Mouse (Mus musculus) skeletal muscle tissue, adult 2 months (tissue): Measurements from ENCODE around the gene Mospd3.

ENCODE experiments used
- DNase-seq: peaks from one replicate; pipeline ENCODE4 v3.0.0-alpha.2; 2012; ENCODE audit warnings: low read depth, low spot score

Mospd3 gene

DNA sequence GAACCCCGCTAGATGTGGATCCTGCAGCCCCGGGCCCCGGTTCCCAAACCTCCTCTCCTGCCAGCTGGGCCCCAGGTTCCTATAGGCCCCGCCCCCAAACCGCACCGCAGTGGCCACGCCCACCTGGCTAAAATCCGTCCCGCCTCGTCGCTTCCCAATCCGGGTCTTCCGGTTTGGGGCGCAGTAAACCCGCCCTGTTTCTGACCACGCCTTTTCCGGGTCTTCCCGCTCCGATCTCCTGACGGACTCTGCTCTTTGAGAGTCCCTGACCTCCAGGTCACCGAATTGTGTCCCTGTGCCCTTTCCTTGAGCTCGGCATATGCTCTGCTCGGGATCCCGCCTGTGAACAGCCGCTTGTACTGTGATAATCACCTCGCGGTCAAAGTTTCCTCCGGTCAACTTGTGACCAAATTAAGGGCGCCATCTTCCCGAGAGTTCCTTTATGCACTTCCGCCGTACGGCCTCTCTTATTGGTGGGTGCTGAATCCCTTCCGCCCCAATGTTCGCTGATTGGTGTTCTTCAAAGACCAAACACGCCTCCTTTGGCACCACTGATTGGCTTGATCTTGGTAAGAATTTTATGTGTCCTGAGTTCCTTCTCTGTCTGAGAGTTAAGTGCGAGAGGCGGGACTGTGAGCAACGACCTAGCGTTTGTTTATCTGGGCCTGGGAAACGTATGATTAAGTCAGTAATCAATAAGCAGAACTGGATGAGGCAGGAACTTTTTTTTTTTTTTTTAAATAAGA is at the start of gene Mospd3:
Gene Mospd3, minus strand, starts transcription at position 440 of the 746 bp plus-strand sequence.
- DNase-seq: peak; percentile 97

GRCm38 (mm10) chr5:137649669-137650571 is 49.1 kb upstream of the Mospd3 start:
- DNase-seq: peak; percentile 54

GRCm38 (mm10) chr5:137649251-137649650 is 48.4 kb upstream of the Mospd3 start:
- DNase-seq: no peak

GRCm38 (mm10) chr5:137647827-137648601 is 47.2 kb upstream of the Mospd3 start:
- DNase-seq: no peak

DNA sequence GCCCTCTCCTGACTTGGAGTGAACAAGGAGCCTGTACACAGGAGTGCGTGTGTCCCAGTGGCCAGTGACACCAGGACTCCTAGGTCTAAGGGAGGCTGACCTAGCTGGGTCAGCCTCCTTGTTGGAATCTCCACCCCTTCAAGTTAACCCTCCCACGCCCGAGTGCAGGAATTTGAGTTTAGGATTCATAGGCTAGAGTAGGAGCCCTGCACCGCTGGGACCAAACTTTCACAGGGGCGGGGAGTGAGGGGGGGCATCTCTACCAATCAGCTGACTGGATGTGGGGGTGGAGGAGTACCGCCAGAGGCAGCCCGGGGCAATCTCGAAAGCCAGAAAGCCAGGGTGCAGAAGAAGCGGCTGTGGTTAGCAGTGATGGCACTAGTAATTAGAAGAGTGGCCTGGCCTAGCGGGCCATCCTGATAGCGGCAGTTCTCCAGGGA is 44.8 kb upstream of the Mospd3 start, which contains the start of gene Irs3:
Gene Irs3, minus strand, starts transcription at position 63 of the 440 bp plus-strand sequence.
- peak; percentile 57 for DNase-seq

DNA sequence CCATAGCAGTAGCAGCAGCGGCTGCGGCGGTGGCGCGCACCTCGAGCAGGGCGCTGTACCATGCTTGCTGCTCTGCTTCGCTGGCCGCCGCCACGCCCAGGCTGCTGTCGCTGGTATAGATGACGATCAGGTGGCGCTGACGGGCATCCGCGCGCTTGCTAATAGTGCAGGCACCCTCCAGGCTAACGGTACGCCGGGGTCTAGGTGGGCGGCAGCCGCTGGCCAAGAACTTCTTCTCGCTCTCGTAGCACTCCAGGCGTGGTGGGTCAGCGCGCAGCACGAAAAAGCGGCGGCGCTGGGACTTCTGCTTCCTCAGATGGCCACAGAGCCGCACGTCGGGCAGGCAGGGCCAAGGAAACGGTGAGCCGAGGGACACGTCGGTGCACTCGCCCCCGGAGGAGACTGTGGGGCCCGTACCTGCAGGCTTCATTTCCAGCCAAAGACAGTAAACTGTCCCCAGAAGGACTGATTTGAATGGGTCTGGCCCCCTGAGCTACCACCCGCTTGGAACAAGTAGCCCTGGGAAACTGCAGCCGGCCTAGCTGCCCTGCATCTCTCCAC is 44.3 kb upstream of the Mospd3 start:
- DNase-seq: no peak

GRCm38 (mm10) chr5:137644484-137644883 is 43.6 kb upstream of the Mospd3 start:
- DNase-seq: no peak

DNA sequence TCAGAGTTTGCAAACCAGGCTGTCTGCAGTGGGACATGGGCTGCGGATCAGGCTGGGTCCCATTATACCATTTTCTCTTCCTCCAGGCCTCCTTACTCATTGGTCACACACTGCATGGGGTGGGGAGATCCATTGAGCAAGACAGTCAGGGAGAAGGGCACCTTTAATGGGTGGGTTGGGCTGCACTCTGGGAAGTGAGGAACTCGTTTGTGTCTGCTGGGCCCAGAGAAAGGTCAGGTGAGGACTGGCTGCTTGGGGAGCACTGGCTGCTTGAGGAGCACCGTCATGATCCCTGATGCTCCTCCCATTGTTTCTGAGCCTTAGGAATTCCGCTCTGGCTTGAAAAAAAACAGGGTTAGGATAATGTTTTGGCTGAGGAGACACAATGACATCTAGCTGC is 42.0 kb upstream of the Mospd3 start:
- DNase-seq: no peak

- DNase-seq: no peak
These were observed 40.2 kb upstream of the Mospd3 start, which contains the start of gene Sap25 for GRCm38 (mm10) chr5:137641054-137641453. Gene Sap25 (plus strand): TSS chr5:137641334.

DNA sequence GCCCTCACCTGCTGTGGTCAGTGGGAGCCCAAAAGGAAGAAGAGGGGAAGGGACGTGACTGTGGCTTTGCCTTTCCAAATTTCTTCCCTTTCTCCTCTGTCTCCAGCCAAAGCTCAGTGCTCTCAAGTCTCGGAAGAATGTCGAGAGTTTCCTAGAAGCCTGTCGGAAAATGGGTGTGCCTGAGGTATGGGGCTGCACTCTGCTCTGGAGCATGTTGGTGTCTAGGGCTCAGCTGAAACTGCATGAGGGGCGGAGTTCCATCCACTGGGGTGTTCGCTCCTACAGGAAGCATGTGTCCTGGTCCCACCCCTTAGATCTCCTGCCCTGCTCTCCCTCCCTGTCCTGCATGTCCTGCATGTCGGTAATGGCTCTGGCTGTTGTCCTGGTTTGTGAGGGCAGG is 38.6 kb upstream of the Mospd3 start:
- DNase-seq: no peak

- DNase-seq: no peak
These were observed 32.7 kb upstream of the Mospd3 start for GRCm38 (mm10) chr5:137633397-137634084.

- DNase-seq: no peak
These were observed 30.7 kb upstream of the Mospd3 start for GRCm38 (mm10) chr5:137631591-137631990.

- no peak for DNase-seq
These were observed 30.3 kb upstream of the Mospd3 start for GRCm38 (mm10) chr5:137631171-137631570.

DNA sequence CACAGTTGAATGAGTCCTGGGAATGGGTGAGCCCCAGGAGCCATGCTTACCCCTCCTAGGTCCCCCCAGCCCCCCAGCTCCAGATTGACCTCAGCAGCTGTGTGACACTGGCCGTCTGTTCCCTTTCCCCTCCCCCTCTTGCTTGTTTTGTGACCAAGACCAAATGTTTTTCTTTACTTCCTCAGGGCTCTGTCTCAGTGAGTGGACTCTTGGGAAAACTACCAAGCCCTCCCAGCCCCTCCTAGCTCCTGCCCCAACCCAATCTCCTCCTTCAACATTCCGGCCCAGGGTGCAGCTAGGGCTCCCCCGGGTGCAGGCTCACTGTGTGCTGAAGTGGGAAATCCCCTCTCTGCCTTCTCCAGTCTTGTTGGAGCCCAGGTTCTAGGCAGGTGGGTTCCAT is 29.7 kb upstream of the Mospd3 start:
- no peak for DNase-seq

DNA sequence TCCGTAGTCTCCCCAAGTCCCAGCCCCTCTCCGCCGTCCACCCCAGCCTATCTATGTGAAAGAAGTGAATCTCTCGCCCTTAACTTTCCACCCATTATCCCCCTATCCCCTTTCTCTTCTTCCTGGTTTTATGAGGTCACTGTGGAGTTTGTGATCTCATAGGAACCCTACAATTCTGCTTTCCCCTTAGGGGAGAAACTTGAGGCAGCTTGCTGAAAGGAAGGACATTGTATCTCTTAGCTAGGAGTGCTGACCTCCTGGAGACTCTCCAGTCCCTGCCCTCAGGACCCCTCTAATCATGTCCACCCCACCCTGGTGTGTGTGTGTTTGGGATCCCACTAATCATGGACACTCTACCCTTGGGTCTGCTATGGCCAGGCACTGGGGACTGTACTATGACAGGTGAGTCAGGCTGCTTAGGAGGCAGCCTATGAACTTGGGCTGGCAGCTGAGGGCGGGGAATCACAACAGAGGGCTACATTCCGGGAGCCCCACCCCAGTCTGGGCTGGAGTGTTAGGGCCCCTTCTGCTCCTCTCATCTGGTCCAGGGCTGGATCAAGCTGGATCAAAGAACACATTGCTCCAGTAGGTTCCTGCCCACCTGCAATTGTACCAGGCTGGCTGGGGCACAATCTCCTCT is 29.2 kb upstream of the Mospd3 start:
- no peak for DNase-seq

DNA sequence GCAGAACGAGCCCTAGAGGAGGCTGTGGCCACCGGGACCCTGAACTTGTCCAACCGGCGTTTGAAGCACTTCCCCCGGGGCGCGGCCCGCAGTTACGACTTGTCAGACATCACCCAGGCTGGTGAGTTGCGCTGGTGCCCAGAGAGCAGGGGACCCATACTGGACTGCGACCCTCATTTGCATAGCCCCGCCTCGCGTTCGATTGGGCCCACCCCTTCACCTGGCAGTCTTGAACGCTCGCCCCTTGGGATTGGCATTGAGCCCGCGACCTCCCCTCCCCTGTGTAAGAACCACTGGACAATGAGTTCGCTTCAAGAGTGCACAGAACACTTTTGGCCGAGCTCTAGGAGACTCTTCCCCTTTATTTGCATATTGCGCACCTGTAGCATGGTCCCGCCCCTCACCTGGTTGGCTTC is 28.5 kb upstream of the Mospd3 start:
- no peak for DNase-seq

GRCm38 (mm10) chr5:137628498-137629305 is 27.8 kb upstream of the Mospd3 start, which contains the start of the genes Fbxo24, Lrch4 and Gm20605:
Gene Fbxo24 (minus strand): TSS chr5:137629002.
Gene Lrch4 (plus strand): TSS chr5:137629121.
Gene Gm20605 (plus strand): TSS chr5:137629175.
- peak; percentile 99 for DNase-seq

DNA sequence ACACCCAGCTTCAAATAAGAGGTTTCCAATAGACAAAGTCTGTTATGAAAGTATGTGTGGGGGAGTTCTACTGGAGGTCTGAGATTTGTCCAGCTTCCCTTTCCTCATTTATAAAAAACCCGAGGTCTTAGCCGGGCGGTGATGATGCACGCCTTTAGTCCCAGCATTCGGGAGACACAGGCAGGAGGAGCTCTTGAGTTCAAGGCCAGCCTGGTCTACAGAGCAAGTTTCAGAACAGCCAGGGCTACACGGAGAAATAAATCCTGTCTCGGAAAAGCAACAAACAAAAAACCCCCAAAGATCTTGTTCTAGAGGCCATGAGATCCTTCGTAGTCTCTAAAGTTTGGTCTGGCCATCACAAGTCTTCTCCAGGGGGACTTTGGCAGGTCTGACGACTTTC is 27.1 kb upstream of the Mospd3 start:
- DNase-seq: no peak

- DNase-seq: no peak
These were observed 23.2 kb upstream of the Mospd3 start for GRCm38 (mm10) chr5:137623937-137624530.
